Mouse (Mus musculus): Measurements from ENCODE around the gene Tmem120b.

DNA sequence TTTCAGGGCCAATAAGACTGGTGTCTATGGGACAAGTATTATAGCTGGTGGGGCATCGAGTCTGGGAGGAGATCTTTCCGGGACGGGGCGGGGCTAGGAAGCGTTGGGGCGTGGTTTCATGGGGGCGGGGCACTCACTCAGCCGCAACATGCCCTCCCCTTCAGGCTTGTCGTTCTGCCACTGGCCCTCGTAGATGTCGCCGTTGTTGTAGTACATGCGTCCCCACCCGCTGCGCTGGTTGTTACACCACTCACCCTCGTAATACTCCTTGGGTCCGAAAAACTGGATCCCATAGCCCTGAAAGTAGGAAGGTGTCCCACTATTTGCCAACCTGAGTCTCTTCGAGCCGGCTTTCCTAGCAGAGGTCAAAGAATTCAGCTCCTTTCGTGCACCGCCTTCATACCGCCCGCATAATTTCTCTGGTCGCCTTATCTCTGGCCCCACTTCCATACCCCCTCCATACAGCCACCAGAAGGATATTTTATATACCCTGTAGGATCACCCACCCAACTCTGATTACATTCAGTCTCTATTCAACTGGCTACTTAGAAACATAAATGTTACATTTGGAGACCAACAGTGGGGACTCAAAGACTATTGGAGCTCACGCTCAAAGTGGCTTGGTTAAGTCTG lies 29.0 kb upstream of the Tmem120b start:
- TF ChIP-seq POLR2A (IDR thresholded peaks at IDR 0.05; ENCODE audit: control insufficient read depth in 1 of 2, insufficient read depth in 1 of 2, low read depth in 1 of 2, low read length in 2 of 2, poor library complexity in 1 of 2) (peak in 1 of 2 experiments; percentile 79; a peak in 2 of 4 replicates), TAL1 (IDR thresholded peaks at IDR 0.05; ENCODE audit: low read length) (no peak; the same call in 1 of the 2 replicates), ZNF384 (IDR thresholded peaks at IDR 0.05; ENCODE audit: low read depth, low read length) (no peak)
